Mouse (Mus musculus) thymus, adult 18-20 months (tissue): ENCODE results near the gene Gipr.
"Not testable (repeated sequence)": the region's sequence is repeated elsewhere in the genome, so short reads cannot be mapped to it uniquely, and the experiment has no call there.

Experiments
- DNase-seq, 2 experiments: peaks; one replicate each; pipeline ENCODE4 v3.0.0; 2022; ENCODE audit warnings: mixed read lengths in 2 of 2

Gipr gene

DNA sequence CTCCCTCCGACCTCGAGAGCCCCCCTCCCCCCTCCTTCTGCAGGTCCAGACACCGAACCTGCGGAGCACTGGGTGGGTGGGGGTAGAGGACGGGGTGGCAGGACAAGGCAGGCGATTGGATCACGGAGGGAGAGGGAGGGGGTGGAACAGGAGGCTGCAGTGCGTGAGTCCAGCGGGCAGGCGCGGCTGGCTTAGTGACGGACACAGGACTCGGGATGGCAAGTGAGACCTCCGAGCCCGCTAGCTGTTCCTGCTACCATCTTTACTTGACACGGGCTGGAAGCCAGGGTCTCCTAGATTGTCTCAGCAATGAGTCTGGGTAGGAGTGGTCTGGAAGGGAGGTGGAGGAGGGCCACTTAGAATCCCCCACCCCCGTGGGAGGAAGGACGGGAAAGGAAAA is 12.1 kb upstream of the Gipr start:
- no peak for DNase-seq

DNA sequence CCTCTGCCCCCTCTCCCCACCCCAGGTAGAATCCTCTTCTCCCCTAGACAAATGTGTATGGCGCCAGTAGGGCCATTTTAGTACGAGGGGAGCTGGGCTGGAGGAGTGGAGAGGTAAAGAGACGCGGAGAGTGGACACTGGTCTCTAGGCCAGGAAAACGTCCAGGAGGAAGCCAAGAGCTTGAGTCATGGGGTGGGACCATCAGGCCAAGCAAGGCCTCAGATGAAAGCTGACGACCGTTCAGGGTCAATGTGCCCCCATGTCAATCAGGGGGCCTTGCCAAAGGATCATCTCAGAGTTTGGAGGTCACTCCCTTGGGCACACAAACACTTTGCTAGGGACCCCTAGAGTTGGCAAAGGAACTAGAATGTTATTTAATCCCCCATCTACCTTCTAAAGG is 11.3 kb upstream of the Gipr start:
- DNase-seq = no peak

DNA sequence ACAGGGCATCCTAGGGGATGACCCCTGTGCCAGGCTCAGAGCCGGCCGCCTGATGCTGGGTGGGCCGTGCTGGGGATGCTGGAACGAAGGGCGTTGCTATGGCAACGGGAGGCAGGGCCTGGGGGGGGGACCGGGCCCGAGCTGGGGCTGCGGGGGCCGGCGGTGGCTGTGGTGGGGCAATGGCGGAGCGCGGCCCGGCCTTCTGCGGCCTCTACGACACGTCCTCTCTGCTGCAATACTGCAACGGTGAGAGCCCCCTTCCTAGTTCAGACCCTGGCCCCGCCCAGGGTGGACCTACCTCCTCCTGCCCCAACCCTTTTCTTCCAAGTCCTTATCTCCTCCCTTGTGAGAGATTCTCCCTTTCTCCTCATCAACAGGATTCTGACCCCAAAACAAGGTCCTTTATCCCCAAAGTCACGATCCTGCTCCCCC is 10.6 kb upstream of the Gipr start:
- DNase-seq = no peak

DNA sequence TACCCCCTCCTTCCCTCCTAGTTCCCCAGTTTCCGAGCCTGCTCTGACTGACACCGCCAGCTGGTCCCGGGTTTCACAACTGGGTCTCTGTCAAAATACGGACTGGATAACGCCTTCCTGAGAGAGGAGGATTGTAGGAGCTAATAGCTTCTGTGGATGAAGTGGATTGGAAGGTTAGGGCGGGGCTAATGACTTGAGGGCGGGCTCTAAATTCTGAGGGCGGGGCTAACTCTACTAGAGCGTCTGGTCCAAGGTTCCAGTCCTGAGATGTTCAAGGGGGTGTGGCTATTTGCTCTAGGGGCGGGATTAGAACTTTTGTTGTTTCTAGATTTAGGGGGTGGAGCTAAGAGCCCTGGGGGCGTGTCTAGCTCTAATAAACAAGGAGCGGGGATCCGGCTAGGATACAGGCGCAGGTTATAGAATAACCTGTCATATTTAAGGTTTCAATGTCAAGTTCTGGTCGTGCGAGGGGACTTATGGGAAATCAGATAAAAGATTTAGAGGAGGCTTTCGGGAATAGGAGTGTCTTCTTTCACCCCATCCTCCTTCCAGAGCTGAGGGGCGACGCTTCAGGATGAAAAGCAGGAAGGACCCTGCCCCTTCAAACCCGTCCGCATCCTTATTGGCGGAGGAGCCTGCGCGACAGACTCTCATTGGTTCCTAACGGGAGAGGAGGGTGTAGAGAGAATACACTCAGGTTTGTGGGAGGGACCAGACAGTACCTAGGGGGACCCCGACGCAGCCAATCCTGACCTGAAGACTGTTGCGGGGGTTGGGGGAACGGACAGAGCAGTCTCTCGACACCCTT is 10.0 kb upstream of the Gipr start, which contains the start of gene Eml2:
Eml2 (plus strand) TSS at position 714 of the 808 bp plus-strand sequence.
- DNase-seq = no peak

DNA sequence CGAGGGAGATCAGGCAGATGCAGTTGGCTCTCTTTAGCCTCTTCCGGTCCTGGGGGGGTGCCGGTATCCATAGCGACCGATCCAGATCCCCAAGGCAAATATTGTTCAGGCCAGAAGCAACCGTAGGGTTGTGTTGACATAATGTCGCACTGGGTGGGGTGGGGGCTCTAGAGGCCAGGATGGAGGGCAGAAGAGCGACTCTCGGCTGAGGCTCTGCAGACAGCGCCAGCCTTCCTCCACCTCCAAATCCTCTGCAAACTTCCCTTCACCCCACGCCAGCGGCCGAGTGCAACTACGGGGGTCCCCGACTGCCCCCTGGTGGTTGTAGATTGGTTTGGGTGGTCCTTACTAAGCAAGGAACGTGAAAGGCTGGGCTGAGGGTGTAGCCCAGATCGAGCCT is 6.9 kb upstream of the Gipr start:
- peak; percentile 65 to 66 for DNase-seq

DNA sequence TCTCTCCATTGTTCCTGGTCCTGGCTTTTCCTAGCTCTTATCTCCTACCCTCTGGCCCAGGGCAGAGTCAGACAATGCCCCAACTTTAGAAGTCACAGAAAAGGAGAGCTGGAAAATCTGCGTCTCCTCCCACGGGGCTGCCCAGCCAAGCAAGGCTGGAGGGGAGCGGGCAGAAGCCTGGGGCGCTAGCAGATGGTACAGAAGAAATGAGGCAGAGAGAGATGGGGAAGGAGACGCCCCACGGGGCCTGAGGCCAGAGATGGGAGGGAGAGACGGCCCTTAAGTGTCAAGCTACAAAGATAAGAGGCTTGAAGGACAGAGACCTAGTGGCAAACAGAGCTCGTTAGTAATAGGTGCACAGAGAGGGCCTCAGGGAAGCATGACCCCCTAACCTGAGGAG is 5.9 kb upstream of the Gipr start:
- DNase-seq = no peak

DNA sequence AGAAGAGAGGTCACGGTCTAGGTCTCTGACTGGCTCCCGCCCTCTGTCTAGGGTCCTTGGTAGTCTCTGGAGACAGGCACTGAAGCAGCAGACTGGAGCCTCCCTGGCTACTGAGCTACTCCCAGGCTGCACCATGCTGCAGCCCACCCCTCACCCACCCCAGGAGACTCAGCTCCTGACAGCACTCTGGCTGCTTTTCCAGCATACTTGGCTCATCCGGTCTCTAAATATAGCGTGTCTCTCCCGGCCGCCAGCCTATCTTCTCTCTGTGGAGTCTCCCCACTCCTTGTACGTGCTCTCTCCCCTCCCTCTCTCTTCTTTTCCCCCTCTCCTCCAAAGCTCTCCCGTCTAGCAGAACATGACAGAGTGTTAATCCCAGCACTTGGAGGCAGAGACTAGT is 4.2 kb upstream of the Gipr start:
- DNase-seq = no peak

DNA sequence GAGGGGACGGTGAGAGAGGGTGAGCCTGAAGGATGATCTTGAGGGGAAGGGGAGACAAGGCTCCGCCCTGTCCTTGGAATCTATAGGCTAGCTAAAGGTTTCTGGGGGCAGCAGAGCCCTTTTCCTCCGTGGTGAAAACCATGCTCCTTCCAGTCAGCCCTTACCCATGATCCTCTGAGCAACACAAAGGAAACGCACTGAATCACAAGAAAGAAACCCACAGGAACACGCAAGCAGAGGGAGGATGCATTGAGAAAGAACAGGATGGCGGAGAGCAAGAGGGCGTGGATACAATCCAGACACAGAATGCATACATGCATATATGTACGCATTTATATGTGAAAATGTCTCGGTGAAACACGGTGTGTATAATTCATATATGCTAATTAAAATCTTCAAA is 3.6 kb upstream of the Gipr start:
- DNase-seq = no peak

DNA sequence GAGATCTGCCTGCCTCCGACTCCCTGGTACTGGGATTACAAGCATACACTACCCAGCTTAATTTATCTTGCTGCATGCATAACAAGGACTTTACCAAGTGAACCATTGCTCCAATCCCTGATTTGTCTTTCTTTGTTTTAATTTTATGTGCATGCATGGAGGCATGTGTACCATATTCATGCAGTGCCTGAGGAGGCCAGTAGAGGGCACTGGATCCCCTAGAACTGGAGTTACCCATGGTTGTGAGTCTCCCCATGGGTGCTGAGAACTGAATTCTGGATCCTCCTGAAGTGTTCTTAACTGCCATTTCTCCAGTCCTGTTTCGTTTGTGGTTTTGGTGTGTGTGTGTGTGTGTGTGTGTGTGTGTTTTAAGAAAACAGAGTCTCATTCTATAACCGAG is 1.1 kb upstream of the Gipr start:
- no peak for DNase-seq

DNA sequence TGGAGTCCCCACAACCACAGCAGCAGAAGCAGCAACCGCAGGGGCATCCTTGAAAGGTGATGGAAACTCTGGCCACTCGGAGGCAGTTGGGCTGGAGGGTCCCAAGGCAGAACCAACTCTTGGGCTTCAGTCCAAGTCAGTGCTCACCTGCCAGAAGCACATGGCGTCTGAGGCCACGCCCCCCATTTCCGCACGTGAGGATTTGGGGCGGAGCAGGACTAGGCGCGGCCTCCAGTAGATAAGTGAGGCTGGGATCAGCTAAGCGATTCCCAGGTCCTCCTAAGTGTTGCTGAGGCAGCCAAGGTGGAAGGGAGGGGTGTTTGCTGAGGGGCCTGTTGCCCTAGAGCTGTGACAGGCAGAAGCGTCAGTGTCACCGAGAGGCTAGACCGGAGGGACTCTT is 949 bp downstream of the Gipr start:
- no peak for DNase-seq

DNA sequence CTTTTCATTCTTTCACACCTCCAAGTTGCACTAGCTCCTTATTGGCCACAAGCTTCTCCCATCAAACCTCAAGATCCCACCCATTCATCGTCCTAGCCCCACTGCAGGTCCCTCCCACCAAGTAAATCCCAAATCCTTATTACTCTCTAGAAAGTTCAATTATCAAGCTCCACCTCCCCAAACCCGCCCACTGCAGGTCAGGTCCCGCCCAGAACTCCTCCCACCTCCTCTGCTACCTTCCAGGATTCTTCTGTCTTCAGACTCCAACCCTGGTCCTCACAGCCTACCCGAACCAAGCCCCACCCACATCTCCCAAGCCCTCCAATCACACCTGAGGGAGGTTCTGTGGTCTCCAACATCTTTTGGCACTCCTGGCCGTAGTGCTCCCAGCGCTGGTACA is 1.7 kb downstream of the Gipr start:
- DNase-seq = no peak

DNA sequence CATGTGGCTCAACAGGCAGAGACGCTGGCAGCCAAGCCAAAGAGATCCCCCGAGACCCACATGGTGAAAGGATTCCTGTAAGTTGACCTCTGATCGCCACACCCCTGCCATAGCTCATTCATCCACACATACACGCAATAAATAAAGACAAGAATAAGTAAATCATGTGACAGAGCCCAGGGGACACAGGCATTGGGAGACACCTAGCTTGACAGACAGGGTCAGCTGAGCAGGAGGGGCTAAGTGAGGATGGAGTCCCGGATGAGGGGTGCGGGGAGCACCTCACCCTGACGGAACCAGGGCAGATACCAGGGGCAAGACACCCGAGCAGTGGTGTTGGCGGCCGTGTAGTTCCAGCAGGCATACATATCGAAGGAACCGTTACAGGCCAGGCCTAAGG is 2.2 kb downstream of the Gipr start:
- DNase-seq = no peak

DNA sequence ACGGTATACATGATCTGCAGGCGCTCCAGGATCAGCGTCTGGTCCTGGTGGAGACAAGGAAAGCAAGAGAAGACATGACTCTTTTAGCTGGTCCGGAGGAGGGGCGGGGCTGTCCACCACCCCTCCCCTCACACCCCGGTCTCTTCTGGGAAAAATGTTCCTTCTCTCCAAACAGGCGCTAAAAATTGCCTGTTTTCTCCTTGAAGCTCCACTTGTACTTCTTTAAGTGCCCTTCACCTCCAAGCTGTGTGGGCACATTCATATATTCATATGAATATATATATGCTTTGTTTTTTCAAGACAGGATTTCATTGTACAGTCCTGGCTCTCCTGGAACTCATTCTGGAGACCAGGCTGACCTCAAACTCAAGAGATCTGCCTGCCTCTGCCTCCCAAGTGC is 3.0 kb downstream of the Gipr start:
- DNase-seq = no peak

DNA sequence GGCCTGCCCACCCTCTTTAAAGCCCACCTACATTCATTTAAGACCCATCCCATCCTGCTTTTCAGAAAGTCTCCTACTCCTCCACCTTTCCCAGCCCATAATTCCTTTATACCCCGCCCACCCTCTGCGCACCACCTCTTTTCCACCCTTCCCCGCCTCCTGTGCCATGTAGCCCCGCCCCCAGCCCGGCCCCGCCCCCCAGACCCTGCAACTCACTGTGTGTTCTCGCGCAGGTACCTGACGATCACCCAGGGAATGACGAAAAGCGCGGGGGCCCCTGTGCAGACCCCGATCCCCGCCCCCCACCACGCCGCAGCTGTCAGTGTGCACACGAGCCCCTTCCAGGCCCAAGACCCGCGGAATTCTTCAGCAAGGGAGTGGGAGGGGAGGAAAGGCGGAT is 5.8 kb downstream of the Gipr start:
- DNase-seq = no peak

DNA sequence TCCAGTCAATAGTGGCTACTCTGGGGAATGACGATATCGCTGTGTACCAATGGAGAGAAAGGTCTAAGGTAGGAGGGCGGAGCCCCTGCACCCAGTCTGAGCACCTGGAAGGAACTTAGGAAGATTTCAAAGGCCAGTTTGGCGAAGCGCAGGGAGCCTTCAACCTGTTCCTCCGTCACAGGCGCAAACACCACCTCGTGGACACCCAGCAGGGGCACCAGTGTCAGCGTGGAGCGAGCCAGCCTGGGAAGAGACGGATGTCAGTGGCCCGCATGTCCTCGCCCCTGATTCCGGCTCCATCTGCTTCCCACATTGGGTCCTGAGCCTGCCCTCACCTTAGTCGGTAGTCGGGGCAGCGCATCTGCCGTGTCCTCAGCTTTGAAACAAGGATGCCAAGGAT is 6.5 kb downstream of the Gipr start:
- DNase-seq = no peak

DNA sequence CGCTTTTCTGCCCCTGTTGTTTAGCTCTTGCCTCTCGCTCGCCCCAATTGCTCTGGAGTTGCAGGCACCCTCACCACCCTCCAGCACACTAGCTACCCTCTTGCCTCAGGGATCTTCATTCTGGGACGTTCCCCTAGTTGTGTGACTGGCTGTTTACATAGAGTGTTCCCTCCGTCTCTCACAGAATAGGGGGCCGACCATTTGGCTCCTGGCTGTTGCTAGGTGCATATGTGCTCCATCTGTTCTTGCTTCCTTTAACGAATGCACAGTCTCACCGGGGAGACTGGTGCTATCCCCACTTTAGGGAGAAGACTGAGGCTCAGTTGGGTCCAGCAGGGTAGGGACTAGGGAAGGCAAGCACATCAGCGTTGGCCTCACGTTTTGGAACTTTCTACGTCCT is 7.3 kb downstream of the Gipr start:
- no peak for DNase-seq

DNA sequence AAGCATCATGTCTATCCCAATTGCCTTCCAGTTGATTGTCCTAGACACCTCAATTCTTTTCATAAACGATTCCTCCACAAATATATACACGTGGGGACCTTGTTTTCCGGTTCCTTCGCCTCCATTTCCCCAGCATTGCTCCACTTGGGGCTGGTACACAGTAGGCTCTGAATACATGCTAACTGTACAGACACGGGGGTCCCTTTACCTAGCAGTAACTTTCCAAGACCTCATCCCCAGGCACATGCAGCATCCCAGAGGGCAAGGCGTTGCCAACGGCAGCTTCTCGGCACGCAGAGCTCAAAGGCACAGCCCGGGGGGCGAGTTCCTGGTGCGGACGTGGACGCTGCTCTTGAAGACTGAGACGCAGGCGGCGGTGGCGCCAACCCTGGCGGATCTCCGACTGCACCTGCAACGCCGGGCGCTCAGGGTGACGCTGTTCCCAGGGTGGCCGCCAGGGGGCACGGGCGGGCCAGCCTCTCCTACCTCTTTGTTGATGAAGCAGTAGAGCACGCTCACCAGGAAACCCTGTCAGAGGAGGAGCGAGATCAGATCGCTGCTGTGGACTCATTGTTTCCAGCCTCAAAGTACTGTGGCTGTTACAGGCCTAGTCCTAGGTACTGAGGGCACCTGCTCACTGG is 8.6 kb downstream of the Gipr start:
- peak; percentile 92 to 94 for DNase-seq

DNA sequence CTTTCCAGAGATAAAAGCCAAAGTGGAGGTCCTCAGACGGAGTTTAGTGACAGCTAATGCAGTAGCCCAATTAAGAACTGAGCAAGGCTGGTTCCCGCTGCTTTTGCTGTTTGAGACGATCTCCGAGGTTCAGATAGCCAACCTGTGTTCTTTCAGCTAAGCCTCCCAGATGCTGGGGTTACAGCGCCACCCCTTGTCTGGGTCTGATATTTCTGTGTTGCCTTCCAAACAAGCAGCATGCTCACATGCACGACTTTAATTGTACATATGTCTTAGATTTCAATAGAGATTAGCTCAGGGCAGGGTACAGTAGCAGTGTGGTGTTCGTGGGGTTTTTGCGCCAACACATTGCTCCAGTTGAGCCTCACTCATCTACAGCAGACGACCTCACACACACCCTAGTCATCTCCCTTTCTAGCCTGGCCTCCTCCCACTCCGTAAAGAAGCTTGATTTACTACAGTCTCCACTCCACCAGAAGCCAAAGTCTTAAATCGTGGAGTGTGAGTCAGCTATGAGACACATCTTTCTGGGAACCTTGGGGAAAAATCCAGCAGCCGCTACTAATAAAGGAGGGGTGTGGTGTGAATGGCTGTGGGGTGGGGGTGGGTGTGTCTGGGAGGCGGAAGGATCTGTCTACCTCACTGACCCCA is 10.0 kb downstream of the Gipr start:
- DNase-seq = no peak

DNA sequence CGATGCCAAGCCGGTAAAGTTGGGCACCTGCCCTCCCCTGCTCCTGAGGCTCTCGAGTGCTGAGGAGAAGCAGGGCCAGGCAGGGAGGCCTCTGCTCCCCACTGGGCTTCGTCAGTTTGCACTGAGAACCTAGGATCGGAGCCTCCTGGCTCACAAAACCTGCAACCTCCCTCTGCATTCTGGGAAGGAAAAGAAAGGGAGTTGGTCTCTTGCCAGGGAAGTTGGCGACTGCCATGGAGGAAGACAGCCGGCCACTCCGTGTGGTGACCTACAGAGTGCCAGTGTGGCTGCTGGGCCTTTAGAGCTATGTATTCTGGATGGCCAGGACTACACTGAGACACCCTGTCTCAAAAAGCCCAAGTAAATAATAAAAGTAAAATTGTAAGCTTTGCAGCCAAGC is 11.1 kb downstream of the Gipr start:
- DNase-seq = no peak

DNA sequence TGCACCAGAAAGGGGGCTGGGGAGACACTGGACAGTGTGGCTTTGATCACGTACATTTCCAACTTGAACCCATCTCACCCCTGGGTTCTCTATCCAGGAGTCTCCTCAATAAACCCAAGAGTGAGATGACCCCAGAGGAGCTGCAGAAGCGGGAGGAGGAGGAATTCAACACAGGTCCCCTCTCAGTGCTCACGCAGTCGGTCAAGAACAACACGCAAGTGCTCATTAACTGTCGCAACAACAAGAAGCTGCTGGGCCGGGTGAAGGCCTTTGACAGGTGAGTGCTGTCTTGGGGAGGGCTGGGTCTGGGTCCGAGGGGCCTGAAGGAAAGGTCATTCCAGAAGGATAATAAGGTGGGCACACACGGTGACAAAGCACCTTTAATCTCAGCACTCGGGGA is 14.8 kb downstream of the Gipr start:
- not testable (repeated sequence) for DNase-seq

DNA sequence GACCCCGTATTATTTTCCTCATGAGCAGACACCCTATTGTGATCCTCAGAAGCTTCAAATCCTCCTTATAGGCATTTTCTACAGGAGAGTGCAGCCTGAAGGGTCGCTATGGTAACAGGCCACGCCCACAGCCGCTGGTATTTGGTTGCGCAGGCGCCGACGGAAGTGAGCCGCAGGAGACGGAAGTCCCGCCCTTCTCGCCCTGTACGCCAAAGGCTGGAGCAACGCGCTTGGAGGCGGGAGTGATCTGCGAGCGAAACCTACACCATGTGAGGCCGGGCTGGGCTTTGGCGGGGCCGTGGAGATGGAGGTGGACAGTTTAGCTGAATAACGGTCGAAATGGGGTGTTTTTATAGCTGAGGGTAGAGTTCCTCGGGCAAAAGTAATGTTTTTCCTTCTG is 16.3 kb downstream of the Gipr start, which contains the start of gene Snrpd2:
Snrpd2 (plus strand) TSS at position 97 of the 400 bp plus-strand sequence.
- DNase-seq = peak; percentile 87 to 90

DNA sequence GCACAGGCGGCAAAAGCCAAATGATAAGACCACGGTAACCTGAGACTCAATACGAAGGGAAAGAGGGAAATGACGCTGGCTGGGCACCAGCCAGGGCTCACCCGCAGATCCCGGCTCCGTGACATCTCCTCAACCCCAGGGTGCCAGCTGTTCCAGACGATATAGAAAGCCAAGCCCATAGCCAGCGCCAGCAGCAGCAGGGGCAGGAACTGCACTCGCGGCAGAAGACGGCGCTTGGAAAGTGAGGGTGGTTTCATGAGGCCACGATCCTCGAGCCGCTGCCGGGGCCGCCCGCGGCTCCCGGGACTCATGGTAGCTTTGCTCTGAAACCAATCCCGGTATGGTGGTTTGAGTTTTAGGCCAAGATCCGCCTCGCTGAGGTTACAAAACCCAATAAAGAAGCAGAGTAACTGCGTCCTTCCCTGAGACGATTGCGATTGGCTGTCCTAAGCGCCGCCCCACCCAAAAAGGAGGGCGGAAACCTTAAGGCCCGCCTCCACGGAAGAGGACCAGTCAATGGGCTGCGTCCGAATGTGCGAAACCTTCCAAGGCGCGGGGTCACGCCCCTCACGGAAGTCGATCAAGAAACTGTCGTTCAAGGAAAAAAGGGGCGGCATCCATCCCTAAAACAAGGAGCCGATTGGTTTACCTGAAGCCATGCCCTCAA is 16.9 kb downstream of the Gipr start, which contains the start of gene Qpctl:
Qpctl (minus strand) TSS at position 417 of the 667 bp plus-strand sequence.
- DNase-seq = peak; percentile 96 to 99

DNA sequence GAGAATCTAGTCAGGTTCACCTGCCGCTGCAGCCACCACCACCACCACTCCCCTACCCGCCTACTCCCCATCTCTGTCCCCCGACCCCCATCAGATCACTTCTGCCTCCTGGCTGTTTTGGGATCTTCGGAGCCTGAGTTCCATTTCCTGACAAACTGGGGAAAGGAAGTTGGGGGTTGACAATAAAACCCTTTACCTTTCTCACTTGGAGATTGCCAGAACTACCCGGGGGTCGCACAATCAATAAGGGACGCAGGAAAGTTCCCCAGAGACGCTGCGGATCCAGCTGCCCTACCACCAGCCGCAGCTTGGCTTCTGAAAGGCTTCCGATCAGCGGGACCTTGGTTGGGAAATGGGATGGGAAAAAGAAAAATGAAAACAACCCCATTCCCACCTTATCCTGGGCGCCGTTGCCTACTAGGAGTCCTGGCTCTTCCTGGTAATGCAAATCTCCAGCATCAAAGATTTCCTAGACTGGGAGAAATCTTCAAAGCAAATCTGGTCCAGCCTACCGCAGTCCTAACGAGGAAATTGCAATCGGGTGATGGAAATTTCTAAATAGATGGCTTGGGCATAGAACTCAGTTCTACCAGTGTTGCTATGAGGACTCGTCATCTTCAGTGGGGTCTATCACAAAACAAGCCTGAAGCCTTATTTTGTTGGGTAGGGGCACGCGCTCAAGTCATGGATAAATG is 17.6 kb downstream of the Gipr start:
- no peak for DNase-seq
